In genomic region chr19:6553819-6554582, GRCm38 (mm10) we compare ENCODE assay signal across 10 mouse cellular contexts. TPM values are rescaled to one million over a fixed set of nuclear protein-coding genes. Genes with fewer than 3 reads are reported as not detected.
DNase-seq lines count a peak whose midpoint lies in the region; ATAC-seq lines count a peak whose summit lies in the region.
"Had no signal": no experiment of that assay in that cellular context is flagged by ENCODE, and none has a peak within 500 bp of the region (broad histone marks: within the 10 kb centered on the region; RNA-seq: fewer than 3 reads in every experiment).

No protein-coding gene starts in this region.

- no peak overlapping the region for H3K27ac ChIP-seq in hindbrain, embryonic 11.5 days (ENCODE audit: low read depth, low read length)

- no peaks in the 10 kb centered on the region for H3K9me3 ChIP-seq in hindbrain, embryonic 11.5 days (ENCODE audit: control insufficient read depth, low read length)

- no peaks in the 10 kb centered on the region; the same call in 1 of the 2 replicates for H3K4me1 ChIP-seq in hindbrain, embryonic 11.5 days (replicated peaks; ENCODE audit: control insufficient read depth, insufficient read depth, low read length)

- no peaks in the 10 kb centered on the region for H3K36me3 ChIP-seq in hindbrain, embryonic 11.5 days (ENCODE audit: control insufficient read depth, insufficient read depth, low read length)

- intact Hi-C loops in gastrocnemius, postnatal 14 days (cut with DNase I; ENCODE audit: low total_unique reads): no loop called here
- intact Hi-C loops in heart, postnatal 36 days (cut with DNase I): no loop called here

- WGBS in hindbrain, embryonic 11.5 days: 38% methylated on average over 8 of the region's 8 CpGs

- H3K4me2 ChIP-seq in hindbrain, embryonic 11.5 days (replicated peaks; ENCODE audit: low read depth, low read length): no peak overlapping the region

- peak; percentile 40 for DNase-seq in gastrocnemius, postnatal 14 days
- no peak for DNase-seq in gastrocnemius, adult 8-10 months (ENCODE audit: low spot score in 2 of 2)
- DNase-seq in thymus, postnatal 14 days: peak; percentile 17
- no peak for DNase-seq in thymus, adult 18-20 months
- DNase-seq in heart, postnatal 36 days: peak; percentile 44 to 46
- DNase-seq in hindbrain, embryonic 11.5 days (ENCODE audit: low spot score): no peak
- no peak for DNase-seq in urinary bladder, postnatal 4 days (ENCODE audit: low spot score in 2 of 2)
- no peak for DNase-seq in adrenal gland, postnatal 10 days
- DNase-seq: midbrain, embryonic 14.5 days; right cerebral cortex, adult 18-20 months had no signal

- no peak for ATAC-seq in hindbrain, embryonic 11.5 days (ENCODE audit: low FRiP score)

- no peak overlapping the region for H3K4me3 ChIP-seq in hindbrain, embryonic 11.5 days (ENCODE audit: low read depth, low read length)

- H3K9ac ChIP-seq in hindbrain, embryonic 11.5 days (ENCODE audit: low read depth, low read length): no peak overlapping the region

- no peaks in the 10 kb centered on the region for H3K27me3 ChIP-seq in hindbrain, embryonic 11.5 days (ENCODE audit: control insufficient read depth, insufficient read depth, low read length)

RNA-seq across cellular contexts. Expression of gene Slc22a12, which starts 11.2 kb away (rescaled TPM):
- not detected for total RNA-seq in gastrocnemius, postnatal 14 days (2021)
- total RNA-seq in gastrocnemius, adult 8-10 months (2022): not detected
- total RNA-seq in heart, postnatal 36 days (2021): not detected
- not detected in 2 replicates for polyA plus RNA-seq in hindbrain, embryonic 11.5 days (2014; fragmentation: Nextera tagmentation; extraction: Ambion mirVana)
- total RNA-seq in adrenal gland, postnatal 10 days (2021): not detected
- polyA plus RNA-seq: midbrain, embryonic 14.5 days had no signal

Comparison
In these comparisons a context has a peak if more than half of its experiments do, and no peak if none do; other contexts are left out.
1. DNase-seq: peak in gastrocnemius, postnatal 14 days (single experiment), thymus, postnatal 14 days (single experiment) and heart, postnatal 36 days (2 of 2); none in gastrocnemius, adult 8-10 months (0 of 2), thymus, adult 18-20 months (0 of 2), hindbrain, embryonic 11.5 days (single experiment), urinary bladder, postnatal 4 days (0 of 2) and adrenal gland, postnatal 10 days (single experiment).